Mouse (Mus musculus) lung, embryonic 15.5 days (tissue): Measurements from ENCODE around the gene Sohlh2. TPM values are rescaled to one million over a fixed set of nuclear protein-coding genes. Genes with fewer than 3 reads are reported as not detected.
A peak's percentile ranks its signal among the peaks of the same experiment; 100 is the strongest.

Experiments used
- ATAC-seq: fragments of 200-750 bp; cut with Nextera tagmentation; 2 replicates; pipeline ENCODE4 v1.8.0; 2017; ENCODE audit warnings: moderate number of reproducible peaks, borderline replicate concordance; ENCODE audit not compliant: low FRiP score, low TSS enrichment; ENCODE audit errors: extremely low read depth
- H3K27ac ChIP-seq: fragments of 300-500 bp; sonication (generic); 2 replicates; pipeline ENCODE4 v1.5.1; 2015; ENCODE audit warnings: moderate library complexity, mild to moderate bottlenecking, inconsistent platforms
- H3K27me3 ChIP-seq: fragments of 300-500 bp; sonication (generic); 2 replicates; pipeline ENCODE4 v1.6.1; 2015; ENCODE audit warnings: inconsistent platforms
- H3K36me3 ChIP-seq: fragments of 300-500 bp; sonication (generic); 2 replicates; pipeline ENCODE4 v1.6.1; 2015; ENCODE audit warnings: inconsistent platforms
- H3K4me1 ChIP-seq: fragments of 300-500 bp; sonication (generic); 2 replicates; pipeline ENCODE4 v1.6.1; 2015; ENCODE audit warnings: inconsistent platforms
- H3K4me2 ChIP-seq: fragments of 300-500 bp; sonication (generic); 2 replicates; pipeline ENCODE4 v1.6.1; 2015; ENCODE audit warnings: inconsistent platforms, mild to moderate bottlenecking, moderate library complexity
- H3K4me3 ChIP-seq: fragments of 300-500 bp; sonication (generic); 2 replicates; pipeline ENCODE4 v1.5.1; 2015; ENCODE audit warnings: mild to moderate bottlenecking, inconsistent platforms
- H3K9ac ChIP-seq: fragments of 300-500 bp; sonication (generic); 2 replicates; pipeline ENCODE4 v1.6.1; 2015; ENCODE audit warnings: inconsistent platforms
- H3K9me3 ChIP-seq: fragments of 300-500 bp; sonication (generic); 2 replicates; pipeline ENCODE4 v1.6.1; 2016; ENCODE audit warnings: inconsistent platforms
- WGBS: fragments of 180-500 bp; shearing (Covaris S2); methylation state at CpG from one replicate; pipeline ENCODE4 v1.1.7; 2015; 5-methylcytosine and 5-hydroxymethylcytosine counted together
- microRNA-seq: library from miRNA; unstranded; fragments of <30 nt; microRNA quantifications from one replicate; pipeline ENCODE4, GENCODE M21; 2016
- polyA plus RNA-seq: library from polyadenylated mRNA; unstranded; fragments of >200 nt; fragmentation: Nextera tagmentation; extraction: Ambion mirVana; gene quantifications from 2 replicates; pipeline ENCODE4 v1.2.1, GENCODE M21; 2015

Gene Sohlh2
- polyA plus RNA-seq, 1 experiment from 2014 or later = 0.12 TPM

DNA sequence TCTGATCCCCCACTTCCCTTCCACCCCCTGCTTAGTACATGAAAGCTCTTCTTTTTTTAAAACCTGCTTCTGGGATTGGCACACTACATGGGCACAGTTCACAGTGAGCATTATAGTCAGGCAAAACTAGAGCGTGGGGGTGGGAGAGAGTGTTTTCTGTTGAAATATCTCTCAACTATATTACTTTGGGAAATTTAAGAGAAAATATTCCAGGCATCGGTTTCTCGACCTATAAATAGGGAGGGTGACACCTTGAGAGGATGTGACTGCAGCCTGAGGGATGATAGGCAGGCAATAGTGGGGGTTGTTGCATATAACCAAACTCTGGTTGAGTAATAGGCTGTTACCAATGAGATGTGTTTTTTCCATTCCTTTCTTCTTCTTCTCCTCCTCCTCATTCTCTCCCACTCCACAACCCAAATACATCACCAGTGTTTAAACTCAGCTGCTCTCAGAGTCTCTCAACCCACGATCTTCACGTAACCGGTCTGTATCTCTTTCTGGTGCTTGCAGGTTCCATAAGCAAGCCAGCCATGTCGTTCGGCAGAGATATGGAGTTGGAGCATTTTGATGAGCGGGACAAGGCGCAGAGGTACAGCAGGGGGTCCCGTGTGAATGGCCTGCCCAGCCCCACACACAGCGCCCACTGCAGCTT, 64.9 kb downstream of the Sohlh2 start:
- Histone ChIP-seq H3K36me3 (no peaks in the 10 kb centered on the region), H3K27ac (no peak overlapping the region), H3K4me3 (no peak overlapping the region), H3K9ac (no peak overlapping the region), H3K9me3 (no peaks in the 10 kb centered on the region), H3K27me3 (peaks cover 25% of the 10 kb centered on the region), H3K4me1 (peaks cover 23% of the 10 kb centered on the region), H3K4me2 (no peak overlapping the region)
- ATAC-seq = no peak
- WGBS = 85% methylated on average over 12 of the region's 12 CpGs

DNA sequence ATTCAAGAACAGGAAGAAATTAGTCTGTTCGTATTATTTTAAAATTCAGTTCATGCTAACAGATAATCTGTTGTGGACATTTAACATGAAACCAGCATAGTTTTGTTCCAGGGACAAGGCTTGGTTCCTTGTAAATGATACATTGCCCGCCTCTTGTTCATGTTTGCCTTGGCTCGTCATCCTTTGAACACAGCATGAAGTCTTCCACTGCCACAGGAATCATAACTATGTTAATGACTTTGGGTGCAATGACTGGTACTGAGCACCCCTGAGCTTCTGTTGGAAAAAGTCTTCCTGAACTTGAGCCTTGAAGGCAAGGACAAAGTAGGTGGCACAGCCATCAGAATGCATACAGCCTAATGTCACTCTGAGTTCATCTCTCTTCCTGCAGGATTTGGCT, 66.2 kb downstream of the Sohlh2 start:
- ATAC-seq = no peak
- WGBS = 76% methylated on average over 3 of the region's 3 CpGs

DNA sequence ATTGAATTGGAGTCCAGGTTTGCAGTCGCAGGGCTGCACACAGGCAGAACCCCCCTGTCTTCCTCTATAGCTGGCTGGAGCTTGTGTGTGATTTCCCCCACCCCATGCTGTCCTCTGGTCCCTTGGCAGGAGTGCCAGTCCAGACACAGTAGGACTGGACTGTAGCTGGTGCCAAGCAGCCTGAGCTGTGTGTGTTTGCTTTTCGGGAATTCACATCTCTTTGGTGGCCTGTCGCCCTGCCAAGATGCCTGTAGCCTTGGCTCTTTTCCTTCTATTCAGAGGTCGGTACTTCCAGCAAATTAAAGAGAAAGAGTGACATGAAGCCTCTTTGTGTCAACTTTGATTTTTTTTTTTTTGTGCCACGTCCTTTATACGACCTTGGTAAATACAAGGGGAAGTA, 66.7 kb downstream of the Sohlh2 start:
- H3K27me3 ChIP-seq = peaks cover 9% of the 10 kb centered on the region; the same call in 1 of the 2 replicates
- no peak overlapping the region for H3K4me3 ChIP-seq
- 44% methylated on average over 6 of the region's 6 CpGs for WGBS
- no peak overlapping the region for H3K9ac ChIP-seq
- no peak overlapping the region for H3K4me2 ChIP-seq
- no peaks in the 10 kb centered on the region for H3K9me3 ChIP-seq
- H3K27ac ChIP-seq = no peak overlapping the region
- H3K36me3 ChIP-seq = no peaks in the 10 kb centered on the region
- peak; percentile 67; the same call in 1 of the 2 replicates for ATAC-seq
- H3K4me1 ChIP-seq = peaks cover 6% of the 10 kb centered on the region

More for the DNA sequence above, 66.2 kb downstream of the Sohlh2 start:
- Histone ChIP-seq H3K9me3 (no peaks in the 10 kb centered on the region), H3K4me1 (peaks cover 11% of the 10 kb centered on the region), H3K36me3 (no peaks in the 10 kb centered on the region), H3K4me2 (no peak overlapping the region), H3K27me3 (peaks cover 13% of the 10 kb centered on the region), H3K27ac (no peak overlapping the region), H3K4me3 (no peak overlapping the region), H3K9ac (no peak overlapping the region)

DNA sequence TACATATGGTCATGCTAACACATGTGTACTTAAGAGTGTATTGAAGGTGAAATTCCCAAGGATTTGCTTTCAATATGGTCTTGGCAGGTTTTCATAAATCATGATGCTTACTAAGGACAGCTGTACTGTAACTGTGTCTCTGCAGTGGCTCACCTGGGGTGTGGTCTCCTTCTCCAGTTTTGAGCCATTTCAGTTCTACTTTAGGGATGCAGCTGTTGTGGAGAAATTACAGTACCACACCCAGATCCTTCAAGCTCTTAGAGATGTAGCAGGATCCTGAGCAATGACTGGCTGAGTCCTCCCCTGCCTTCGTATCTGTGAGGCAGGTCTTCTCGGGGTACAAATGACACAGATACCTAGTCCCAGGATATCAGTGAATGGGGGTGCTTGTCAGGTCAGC, 68.8 kb downstream of the Sohlh2 start:
- Histone ChIP-seq H3K36me3 (no peaks in the 10 kb centered on the region), H3K9me3 (no peaks in the 10 kb centered on the region), H3K4me2 (no peak overlapping the region), H3K4me3 (no peak overlapping the region), H3K27ac (no peak overlapping the region), H3K27me3 (no peaks in the 10 kb centered on the region), H3K9ac (no peak overlapping the region), H3K4me1 (peaks cover 6% of the 10 kb centered on the region)
- no peak for ATAC-seq
- WGBS = 76% methylated on average over 2 of the region's 2 CpGs

Small RNA genes lying within 50 kb of the gene (microRNA-seq; reads per million reads assigned to microRNA genes)
- not detected for gene Gm22029

Other genes starting within 250 kb of the Sohlh2 start
- gene Ccna1, start 126.5 kb upstream of the Sohlh2 start, polyA plus RNA-seq = 4.6 and 6.0 TPM in 2 replicates
- gene Spg20, start 69.9 kb upstream of the Sohlh2 start, polyA plus RNA-seq = 39.5 and 39.7 TPM in 2 replicates
- not detected in 2 replicates for gene Ccdc169, start 44.7 kb upstream of the Sohlh2 start, polyA plus RNA-seq
- gene Dclk1, start 60.3 kb downstream of the Sohlh2 start, polyA plus RNA-seq = 10.7 and 13.2 TPM in 2 replicates